Mouse (Mus musculus) kidney, adult 11 months (tissue): ENCODE results near the gene Plxnb2.
A peak's percentile ranks its signal among the peaks of the same experiment; 100 is the strongest.

Source experiments
- DNase-seq: peaks from one replicate; pipeline ENCODE4 v3.0.0; 2022

Gene Plxnb2

GRCm38 (mm10) chr15:89178954-89179629 is 1.5 kb downstream of the Plxnb2 start:
- DNase-seq: peak; percentile 96

GRCm38 (mm10) chr15:89178260-89178860 is 2.2 kb downstream of the Plxnb2 start:
- DNase-seq: no peak

DNA sequence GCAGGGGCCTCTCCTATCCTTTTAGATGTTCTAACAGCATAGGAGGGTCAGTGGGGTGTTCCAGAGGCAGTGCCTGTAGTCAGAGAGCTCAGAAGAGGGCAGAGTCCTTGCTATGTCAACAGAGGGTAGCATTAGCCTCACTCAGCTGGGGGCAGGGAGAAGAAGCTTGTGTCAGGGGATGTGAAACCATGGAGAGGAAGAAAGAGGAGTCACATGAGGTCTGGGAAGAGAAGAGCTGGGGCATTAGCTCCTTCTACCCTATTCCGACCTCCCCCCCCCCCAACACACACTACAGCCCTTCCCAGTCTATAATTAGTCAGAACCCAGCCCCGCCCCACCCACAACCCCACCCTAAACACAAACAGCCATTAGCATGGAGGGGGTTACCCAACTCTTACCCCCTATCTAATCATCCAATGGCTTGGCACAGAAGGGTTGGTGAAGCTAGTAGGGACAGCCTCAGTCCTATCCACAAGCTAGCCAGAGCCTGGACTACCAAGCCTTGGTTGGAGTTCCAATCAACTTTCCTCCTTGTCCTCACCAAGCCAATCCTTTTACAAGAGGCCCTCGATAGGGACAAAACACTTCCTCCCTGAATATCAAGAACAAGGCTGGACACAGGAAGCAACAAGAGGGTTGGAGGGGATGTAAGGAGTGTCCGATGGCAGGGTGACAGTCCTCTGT is 2.9 kb downstream of the Plxnb2 start:
- peak; percentile 62 for DNase-seq

DNA sequence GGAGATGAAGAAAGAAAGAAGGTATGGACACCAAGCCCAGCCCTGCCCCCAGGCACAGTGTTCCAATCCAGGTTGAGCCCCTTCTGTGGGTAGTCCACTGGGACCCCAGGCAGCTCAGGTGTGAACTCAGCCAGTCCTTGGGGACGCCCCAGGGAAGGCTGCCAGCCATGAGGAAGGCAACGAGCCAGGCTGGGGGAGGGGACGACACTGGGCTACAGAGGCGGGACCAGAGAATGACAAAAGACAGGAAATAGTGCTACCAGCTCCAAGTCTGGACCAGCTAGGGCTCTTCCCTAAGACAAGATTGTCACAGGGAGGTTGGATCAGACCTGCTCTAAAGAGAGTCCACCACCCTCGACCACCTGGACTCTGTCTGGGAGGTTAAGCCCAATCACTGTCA is 3.5 kb downstream of the Plxnb2 start:
- peak; percentile 92 for DNase-seq

- no peak for DNase-seq
These were observed 5.0 kb downstream of the Plxnb2 start for GRCm38 (mm10) chr15:89175411-89176155.

- DNase-seq: peak; percentile 59
These were observed 5.7 kb downstream of the Plxnb2 start for GRCm38 (mm10) chr15:89174889-89175339.

- DNase-seq: peak; percentile 94
These were observed 6.7 kb downstream of the Plxnb2 start for GRCm38 (mm10) chr15:89173906-89174214.

DNA sequence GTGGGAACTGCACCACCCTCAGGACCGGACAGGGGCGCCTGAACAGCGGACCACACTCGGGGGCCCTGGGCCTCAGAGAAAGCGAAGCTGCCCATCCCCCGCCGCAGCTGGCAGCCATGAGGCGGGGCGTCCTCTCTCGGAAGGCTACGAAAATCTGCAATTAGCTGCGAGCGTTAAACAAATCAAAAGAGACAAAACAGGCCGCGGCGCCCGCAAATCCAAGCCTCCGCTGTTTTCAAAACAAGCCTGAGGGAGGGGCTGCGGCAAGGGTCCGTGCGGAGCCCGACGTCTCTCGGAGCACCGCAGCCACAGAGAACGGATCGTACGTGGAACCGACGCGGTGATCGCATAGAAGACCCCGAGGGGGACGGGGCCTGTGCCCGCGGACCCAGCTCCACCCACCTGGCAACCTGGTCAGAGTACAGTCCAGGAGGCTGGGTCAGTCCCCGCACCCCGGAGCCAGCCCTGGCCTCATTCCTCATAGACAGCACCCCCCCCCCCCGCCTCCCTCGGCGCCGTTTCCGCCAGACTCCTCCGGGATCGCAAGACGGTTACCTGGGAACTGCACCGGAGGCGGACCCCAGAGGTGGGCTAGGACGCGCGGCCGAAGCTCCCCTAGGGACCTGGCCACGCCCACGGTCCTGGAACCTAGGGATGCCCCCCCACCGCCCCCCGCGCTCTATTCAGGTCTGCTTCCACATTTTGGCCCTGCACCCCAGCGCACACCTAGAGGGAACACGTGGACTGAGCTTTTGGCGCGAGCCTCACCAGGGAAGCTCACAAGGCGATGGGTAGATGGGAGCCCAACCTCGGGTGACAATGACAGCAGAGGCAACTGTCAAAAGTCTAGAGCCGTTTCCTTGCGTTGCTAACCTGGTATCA is 7.3 kb downstream of the Plxnb2 start:
- peak; percentile 77 for DNase-seq

DNA sequence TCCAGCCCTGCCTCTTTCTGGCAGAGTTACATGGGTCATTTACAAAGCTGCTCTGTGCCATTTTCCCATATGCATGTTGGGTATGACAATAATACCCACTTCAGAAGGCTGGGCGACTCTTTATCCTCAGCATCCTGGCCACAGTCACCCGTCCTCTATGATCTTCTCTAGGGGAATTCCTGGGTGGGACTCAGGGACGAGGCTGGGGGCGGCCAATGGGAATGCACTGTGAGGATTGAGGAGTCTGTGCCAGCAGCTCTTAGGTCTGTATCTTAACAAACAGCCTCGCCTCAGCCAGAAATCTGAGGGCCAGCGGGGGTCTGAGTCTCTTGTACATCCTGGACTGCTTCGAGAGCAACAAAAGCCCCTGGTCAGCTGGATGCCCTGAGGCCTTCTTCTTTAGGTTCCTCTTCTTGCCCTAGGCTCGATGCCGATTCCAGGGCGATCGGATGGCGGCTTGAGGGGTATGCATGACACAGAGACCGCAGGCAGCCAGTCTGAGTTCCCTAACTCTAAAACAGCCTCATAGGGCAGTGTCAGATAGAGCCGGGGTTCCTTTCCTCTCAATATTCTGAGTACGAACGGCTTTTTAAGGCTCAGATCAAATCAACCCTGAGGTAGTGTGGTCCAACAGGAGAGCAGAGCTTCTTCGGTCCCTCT is 8.2 kb downstream of the Plxnb2 start:
- DNase-seq: no peak

GRCm38 (mm10) chr15:89171526-89172051 is 9.0 kb downstream of the Plxnb2 start:
- DNase-seq: no peak

DNA sequence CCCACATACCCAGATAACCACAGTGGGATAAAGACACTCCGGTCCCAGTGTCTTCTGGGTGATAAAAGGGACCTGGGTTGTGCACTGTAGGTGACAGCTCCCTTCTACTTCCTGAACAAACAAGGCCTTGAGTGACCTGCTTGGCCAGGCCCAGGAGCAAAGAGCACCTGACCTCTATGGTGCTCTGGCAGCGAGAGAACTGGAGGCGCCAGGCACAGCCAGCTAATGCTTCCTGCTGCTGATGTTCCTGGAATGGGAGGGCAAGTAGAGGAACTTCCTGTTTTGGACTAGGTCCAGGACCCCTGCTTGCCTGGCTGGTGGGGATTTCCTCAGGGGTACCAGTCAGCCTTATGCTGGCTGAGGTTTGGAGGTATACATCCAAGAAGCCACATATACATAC is 10.5 kb downstream of the Plxnb2 start:
- DNase-seq: peak; percentile 86

GRCm38 (mm10) chr15:89169431-89169830 is 11.2 kb downstream of the Plxnb2 start:
- peak; percentile 97 for DNase-seq

DNA sequence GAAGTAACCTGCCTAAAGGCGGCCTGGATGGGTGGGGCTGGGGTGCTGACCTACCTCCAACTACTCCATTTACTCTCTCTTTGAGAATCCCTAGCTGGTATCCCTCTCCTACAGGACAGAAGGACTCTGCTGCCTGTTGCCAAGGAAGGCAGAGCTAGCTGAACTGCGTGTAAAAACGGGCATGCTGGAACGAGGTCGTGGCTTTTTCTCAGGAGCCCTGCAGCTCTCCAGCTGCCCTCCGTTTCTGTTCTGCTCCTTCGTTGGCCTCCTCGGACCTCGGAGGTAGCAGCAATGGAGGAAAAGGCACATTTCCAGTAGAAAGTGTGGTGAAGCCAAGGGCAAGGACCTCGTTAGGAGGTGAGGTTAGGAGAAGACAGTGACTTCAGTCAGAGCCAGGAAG is 11.7 kb downstream of the Plxnb2 start:
- DNase-seq: no peak

GRCm38 (mm10) chr15:89165478-89165877 is 15.1 kb downstream of the Plxnb2 start:
- DNase-seq: no peak

DNA sequence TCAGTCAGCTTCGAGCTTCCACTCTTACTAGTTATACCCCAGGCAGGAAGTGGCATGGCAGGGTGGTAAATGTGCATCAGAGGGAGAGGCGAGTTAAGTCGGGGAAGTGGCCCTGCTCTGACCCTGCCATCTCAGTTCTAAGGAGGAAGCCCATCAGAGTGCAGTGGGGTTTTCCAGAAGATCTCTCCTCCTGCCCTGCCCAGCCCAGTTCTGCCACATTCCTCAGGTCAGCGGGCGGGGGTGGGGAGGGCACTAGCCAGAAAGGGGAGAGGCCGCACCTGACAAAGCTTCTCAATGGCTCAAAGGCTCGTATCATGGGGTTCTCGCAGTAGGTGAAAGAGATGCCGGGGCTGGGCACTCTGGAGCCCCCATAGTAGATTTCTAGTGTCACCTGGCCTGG is 19.2 kb downstream of the Plxnb2 start:
- no peak for DNase-seq

DNA sequence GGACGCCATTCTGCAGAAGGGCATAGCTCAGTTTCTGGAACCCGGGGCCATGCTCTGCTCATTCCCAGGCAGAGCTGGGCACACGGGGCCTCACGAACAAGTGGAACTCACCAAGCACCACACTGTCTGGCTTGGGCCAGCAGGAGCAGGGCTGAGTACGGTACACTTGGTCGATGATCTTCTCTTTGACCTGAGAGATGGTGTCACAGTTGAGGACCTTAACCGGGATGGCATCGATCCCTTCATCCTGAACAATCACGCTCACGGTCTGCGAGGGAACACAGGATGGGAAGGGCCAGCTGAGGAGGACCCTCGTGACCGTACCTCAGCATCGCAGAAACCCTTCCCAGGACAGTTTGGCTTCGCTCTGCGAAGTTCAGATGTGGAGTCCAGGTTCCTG is 22.1 kb downstream of the Plxnb2 start:
- no peak for DNase-seq

GRCm38 (mm10) chr15:89157954-89158353 is 22.6 kb downstream of the Plxnb2 start:
- DNase-seq: peak; percentile 62

- no peak for DNase-seq
These were observed 28.3 kb downstream of the Plxnb2 start for GRCm38 (mm10) chr15:89152312-89152711.

- DNase-seq: no peak
These were observed 30.6 kb downstream of the Plxnb2 start for GRCm38 (mm10) chr15:89150041-89150390.

DNA sequence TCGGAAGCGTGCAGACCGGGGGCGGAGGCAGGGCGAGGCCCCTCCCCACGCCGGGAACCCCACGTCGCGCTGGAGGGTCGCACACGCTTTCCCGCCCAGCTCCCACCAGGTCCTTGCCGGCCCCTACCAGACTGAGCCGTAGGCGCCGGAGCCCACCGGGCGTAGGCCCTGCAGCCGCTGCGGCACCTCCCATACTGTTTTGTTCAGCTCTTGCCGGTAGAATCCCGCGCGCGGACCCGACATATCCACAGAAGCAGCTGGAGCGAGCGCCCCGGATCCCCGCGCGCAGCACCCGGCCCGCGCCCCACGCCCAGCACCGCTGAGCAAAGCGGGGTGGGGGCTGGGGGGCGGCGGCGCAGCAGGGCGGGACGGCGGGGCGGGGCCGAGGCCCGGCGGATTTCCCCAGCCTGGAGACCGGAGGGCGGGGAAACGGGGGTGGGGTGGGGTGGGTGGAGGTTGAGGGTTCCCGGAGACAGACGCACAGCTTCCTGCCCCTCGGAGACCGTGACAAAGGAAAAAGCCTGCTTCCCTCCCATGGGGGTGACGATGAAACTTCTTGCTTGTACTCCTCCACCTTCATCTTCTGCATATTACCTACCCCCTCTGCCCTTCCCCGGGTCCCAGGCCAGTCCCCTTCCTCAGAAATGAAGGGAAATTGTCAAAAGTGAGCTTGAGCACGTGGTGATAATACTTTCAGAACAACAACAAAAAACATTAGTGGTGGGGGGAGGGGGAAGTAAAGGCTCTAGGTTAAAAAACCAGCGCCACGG is 31.1 kb downstream of the Plxnb2 start, which contains the start of gene Mapk11:
Mapk11 (minus strand) TSS at position 358 of the 770 bp plus-strand sequence.
- no peak for DNase-seq
